Mouse (Mus musculus): ENCODE results near the gene Nsa2.

- TF ChIP-seq CTCF (IDR thresholded peaks at IDR 0.05; ENCODE audit: control insufficient read depth, insufficient read depth, low read length) (no peak), POLR2A (IDR thresholded peaks at IDR 0.05; ENCODE audit: borderline replicate concordance, control insufficient read depth, low read depth, low read length) (no peak)
Observed at GRCm38 (mm10) chr13:97184656-97185055, 46.9 kb upstream of the Nsa2 start.
